Mouse (Mus musculus) left cerebral cortex, adult 8-10 months (tissue): Measurements from ENCODE around the gene Kcnh3. TPM values are rescaled to one million over a fixed set of nuclear protein-coding genes. Genes with fewer than 3 reads are reported as not detected.
"Not testable (repeated sequence)": the region's sequence is repeated elsewhere in the genome, so short reads cannot be mapped to it uniquely, and the experiment has no call there.

Experiments used
- DNase-seq, 2 experiments: peaks; one replicate each; pipeline ENCODE4 v3.0.0; 2022; ENCODE audit warnings: low spot score in 2 of 2
- total RNA-seq, 4 experiments: library from RNA; stranded (reverse); gene quantifications; 2 replicates each; pipeline ENCODE4 v1.2.4; 2022

Kcnh3 gene
- total RNA-seq, 4 experiments from 2014 or later = 141 to 172 (median 154) TPM

DNA sequence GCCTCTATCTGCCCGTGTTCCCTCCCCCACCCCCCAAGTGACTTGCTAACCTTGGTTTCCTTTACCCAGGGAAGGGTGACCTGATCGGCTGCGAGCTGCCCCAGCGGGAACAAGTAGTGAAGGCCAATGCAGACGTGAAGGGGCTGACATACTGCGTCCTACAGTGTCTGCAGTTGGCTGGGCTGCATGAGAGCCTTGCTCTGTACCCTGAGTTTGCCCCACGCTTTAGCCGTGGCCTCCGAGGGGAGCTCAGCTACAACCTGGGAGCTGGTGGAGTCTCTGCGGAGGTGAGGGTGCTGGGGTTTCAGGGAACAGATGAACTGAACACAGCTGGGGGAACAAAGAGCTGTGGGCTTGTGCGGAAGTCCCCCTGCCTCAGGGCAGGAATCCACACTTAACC, 13.3 kb downstream of the Kcnh3 start:
- no peak for DNase-seq

DNA sequence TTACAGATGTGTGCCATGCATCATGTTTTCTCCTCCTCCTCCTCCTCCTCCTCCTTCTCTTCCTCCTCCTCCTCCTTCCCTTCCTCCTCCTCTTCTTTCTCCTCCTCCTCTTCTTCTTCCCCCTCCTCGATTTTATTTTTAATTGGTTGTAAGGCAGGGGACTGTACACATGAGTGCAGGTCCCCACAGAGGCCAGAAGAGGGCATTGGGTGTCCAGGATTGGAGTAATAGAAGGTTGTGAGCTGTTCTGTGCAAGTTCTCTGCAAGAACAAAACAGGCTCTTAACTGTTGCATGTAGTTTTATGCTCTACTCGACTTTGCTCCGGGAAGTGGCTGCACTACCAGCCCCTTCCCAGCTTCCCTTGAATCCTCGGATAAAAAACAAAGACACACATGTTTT, 15.5 kb downstream of the Kcnh3 start:
- DNase-seq = no peak

DNA sequence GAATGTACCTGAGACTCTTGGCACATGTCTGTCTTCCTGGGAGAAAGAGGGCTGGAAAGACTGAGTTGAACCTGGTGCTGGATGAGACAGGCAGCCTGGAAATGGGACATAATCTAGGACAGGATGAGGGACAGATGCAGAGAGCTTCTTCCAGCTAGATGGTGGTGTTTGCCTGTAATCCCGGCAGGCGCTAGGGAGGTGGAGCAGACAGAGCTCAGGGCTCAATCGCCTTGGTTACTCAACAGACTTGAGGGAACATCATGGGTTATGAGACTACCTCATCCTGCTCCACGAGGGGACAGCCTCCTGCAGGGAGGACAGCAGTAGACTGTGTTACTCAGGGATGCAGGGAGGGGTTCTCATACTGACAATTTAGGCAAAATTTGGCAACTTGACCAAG, 16.6 kb downstream of the Kcnh3 start:
- no peak for DNase-seq

DNA sequence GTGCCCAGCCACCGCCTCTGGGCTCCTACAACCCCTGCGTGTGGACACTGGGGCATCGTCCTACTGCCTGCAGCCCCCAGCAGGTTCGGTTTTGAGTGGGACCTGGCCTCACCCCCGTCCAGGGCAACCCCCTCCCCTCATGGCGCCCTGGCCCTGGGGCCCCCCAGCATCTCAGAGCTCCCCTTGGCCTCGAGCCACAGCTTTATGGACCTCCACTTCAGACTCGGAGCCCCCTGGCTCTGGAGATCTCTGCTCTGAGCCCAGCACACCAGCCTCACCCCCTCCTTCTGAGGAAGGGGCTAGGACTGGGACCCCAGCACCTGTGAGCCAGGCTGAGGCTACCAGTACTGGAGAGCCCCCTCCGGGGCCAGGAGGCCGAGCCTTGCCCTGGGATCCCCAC, 17.4 kb downstream of the Kcnh3 start:
- DNase-seq = no peak

DNA sequence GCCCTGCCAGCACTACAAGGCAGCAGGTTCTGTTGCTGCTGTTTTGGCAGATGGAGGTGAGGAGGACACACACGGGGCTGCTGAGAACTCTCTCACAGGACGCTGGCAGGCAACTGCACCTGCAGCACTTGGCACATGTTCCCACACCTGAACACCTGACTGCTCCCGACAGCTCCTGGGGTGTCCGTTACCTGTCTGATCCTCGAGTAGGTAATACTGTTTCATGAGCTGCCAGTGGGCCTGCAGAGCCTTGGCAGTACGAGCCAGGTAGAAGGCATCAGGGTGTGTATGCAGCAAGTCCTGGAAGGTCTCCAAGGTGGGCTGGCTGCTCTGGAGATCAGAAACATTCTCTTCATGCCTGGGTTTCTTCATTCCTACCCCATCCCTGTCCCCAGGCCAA, 22.1 kb downstream of the Kcnh3 start:
- DNase-seq = not testable (repeated sequence)

DNA sequence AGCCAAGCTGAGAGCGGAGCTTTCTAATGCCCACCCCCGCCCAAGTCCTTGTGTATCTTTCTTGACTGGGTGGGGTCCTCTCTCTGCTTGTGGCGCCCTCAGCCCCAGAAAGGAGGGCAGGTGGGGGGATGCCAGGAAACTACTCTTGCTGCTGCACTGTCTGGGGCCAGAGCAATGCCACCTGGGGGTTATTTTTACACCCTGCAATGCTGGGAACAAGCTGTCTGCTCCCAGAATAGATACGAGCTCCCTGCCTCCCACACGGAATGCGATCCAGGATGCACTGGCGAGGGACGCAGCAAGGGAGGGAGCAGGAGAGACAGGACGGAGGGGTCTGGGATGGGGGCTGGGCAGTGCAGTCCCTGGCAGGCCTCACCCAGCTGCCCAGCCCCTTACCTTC, 24.3 kb downstream of the Kcnh3 start:
- DNase-seq = peak in 1 of 2 experiments; percentile 91

DNA sequence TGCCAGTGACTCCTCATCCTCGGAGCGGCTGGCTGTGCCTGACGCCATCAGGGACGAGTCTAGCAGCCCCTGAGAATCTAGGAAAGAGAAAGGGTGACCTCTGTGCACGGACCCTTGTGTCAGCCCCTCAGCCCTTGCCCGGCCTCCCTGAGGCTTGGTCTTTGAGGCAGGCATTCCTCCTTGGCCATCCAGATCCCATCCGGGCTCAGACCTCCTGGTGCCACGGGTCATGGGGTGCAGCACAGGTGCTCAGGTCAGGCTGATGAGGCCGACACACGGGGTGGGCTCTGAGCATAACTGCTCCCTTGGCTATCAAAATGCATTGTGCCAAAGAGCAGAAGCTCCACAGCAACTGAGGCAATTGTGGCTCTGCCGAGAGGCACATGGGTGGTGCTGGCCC, 25.3 kb downstream of the Kcnh3 start:
- no peak for DNase-seq

DNA sequence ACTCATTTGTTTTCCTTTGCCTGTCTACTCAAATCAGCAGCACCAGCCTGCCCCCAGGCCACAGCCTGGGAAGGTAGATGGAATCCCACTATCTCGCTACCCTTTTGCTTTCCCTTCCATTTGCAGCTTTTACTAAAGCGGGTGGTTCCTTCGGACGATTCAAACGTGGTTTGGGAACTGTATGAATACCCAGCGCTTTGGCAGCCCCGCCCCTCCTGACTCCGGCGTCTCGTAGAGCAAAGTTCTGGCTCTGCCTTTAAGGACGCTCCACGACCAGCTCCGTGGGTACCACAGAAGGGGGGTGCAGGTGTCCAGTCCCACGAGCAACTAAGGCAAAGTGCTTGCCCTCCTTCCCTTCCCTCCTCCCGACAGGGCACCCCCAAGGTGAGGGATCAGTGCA, 26.4 kb downstream of the Kcnh3 start:
- not testable (repeated sequence) for DNase-seq

DNA sequence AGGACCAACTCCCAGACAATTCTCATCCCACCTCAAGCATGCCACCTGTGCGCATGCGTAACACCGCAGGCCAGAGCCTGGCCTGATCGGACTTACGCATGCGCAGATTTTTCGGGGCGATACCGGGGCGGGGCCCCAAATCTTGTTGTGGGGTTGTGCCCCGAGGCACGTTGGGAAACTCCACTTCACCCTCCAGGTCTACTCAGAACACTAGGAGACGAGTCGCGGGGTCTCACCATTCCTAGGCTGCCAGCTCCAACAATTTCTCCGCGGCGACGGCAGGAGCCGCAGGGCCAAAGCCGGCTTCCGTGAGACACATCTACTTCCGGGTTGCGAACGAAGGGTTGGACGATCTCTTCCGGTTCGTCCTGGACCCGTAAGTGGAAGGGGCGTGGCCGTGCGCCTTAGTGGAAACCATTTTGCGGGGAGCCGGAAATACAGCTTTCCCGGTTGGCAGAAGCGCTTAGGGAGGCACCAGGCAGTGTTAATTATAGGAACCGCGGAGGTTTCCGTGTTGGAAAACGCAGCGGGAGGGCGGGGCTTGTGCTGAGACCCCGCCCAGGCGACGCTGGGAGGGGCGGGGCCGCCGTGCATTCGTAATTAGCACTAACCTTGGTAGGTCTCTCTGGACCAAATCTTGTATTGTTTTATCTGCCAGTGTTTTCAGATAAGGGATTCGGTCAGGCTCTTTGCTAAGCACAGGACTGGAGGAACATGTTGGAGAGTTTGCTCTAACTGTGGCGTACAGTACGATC, 27.1 kb downstream of the Kcnh3 start, which contains the start of gene Mcrs1:
Mcrs1 (minus strand) TSS at position 336 of the 755 bp plus-strand sequence.
- peak; percentile 95 to 98 for DNase-seq

DNA sequence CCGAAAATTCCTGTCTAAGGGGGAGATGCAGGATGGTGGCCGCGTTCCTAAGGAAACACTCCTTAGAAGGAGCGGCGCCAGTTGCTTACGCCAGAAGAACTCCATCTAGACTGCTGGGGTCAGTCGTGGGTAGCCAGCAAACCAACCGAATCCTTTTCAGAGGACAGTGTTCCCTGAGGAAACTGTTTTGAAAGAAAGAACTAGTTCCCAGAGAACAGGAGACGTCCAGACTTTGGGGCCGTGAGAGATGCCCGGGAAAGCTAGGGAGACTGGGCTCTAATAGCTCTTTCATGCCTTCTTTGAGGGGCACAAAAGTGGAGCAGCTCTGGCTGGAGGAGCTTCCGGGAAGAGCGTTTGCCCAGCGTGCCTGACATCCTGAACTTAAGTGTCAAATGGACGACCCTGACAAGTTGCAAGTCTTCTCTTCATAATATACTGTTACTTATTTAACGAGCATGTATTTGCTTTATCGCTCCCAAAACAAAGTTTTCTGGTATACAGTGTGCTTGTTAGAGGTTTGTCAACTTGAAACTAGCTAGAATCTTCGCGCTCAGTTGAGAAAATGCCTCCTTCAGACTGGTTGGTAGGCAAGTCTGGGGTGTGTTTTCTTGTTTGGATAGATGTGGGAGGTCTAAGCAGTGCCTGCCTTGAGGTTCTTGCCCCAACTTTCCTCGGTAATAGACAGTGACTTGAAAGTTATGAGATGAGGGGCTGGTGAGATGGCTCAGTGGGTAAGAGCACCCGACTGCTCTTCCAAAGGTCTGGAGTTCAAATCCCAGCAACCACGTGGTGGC, 27.9 kb downstream of the Kcnh3 start:
- DNase-seq = no peak

DNA sequence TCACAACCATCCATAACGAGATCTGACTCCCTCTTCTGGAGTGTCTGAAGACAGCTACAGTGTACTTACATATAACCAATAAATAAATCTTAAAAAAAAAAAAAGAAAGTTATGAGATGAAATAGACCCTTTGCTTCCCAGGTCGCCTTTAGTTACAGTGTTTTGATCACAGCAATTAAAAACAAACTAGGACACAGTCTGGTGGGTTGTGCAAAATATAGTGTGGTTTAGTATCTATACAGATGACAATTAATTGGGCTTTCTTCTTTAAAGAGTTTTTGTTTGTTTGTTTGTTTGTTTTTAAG, 28.5 kb downstream of the Kcnh3 start:
- DNase-seq = not testable (repeated sequence)

DNA sequence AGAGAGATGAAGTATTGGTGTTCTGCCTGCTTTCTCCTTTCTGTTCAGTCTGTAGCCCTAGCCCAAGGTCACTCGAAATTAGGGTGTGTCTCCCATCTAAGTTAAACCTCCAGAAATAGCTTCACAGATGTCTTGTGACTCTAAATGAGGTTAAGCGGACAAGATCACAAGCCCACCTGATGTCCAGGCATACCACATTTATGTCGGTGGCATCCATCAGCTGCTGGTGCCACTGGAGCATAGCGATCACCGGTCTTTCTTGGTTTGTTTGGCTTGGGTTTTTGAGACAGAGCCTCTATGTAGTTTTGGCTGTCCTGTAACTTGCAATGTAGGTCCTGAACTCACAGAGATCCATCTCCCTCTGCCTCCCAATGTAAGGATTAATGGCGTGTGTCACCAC, 29.1 kb downstream of the Kcnh3 start:
- no peak for DNase-seq

DNA sequence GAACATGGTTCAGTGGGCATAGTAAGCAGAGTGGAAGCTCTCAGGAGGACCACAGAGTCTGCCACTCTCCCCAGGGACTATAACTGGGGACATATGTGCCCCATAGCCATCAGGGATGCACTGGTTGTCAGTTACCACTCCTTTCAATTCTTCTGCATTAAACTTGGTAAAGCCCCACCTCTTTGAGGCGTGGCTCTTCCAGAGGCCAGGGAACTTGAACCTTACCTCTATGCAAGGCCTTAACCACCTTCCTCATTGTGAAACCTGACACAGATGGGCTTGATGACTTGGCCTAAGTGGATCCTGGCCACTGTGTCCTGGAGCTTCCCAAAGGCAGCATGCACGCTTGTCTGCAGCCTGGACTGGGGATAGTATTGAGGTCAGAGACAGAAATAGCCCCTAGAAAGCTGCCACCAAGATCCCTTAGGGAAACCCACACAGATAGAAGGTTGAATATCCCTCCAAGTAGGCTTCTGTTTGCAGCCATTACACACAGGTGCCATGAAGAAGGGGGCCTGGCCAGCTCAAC, 29.9 kb downstream of the Kcnh3 start:
- no peak for DNase-seq

DNA sequence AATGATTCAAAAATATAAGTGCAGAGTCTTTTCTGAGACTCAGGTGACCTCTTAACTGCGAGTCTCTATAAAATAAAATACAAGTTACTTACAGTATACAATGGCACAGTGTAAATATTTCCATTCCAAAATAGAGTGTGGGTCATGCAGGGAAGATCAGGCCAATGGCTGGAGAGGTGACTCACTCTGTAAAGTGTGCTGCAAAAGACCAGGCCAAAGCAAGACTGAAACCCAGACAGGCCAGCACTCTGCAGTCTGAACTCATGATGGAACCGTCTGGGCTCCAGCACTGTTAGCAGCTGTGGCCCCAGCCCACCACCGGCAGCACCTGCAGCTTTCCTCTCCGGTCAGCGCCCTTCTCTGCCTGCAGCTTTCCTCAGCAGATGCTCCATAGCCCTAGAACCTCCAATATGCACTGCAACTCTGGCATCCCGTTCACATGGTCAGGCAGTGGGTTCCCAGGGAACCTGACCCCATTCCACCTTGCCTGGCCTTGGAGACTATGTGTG, 30.6 kb downstream of the Kcnh3 start:
- DNase-seq = no peak

DNA sequence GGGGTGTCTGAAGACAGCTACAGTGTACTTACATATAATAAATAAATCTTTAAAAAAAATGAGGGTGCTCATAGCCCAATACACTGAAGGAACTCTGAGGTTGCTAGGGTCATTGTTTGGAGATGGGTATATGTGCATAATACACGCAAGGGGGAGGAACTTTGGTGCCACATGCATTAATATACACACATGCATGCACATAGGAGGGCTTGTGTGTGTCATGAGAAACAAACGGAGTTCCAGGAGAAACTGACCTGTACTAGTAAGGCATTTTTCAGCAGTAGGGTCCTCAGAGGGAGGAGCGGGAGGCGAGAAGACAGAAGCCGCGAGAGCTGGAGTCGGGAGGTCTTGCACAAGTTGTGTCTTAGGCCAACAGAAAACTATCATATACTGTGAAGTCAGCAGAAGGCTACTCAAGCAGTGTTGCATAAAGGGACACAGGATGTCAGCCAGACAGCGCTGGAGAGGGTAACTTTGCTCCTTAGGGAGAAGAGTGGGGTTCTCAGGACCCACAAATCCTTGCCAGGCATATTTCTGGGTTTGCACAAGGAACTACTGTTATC, 34.6 kb downstream of the Kcnh3 start:
- no peak for DNase-seq

DNA sequence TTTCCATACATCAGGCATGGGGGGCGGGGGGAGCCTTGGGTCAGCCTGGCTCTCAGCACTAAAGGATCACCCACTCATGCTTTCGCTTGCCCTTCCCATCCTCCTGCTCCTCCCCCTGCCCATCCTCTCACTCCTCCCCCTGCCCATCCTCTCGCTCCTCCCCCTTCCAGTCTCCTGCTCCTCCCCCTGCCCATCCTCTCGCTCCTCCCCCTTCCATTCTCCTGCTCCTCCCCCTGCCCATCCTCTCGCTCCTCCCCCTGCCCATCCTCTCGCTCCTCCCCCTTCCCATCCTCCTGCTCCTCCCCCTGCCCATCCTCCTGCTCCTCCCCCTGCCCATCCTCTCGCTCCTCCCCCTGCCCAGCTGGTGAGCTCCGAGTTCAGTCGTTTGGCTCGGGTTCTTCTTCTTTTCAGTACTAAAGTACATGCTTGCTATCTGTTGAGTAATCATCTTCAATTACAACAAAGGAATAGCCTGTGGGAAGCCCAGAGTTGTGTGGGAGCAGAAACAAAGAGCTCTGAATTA, 35.1 kb downstream of the Kcnh3 start:
- DNase-seq = peak in 1 of 2 experiments; percentile 63

DNA sequence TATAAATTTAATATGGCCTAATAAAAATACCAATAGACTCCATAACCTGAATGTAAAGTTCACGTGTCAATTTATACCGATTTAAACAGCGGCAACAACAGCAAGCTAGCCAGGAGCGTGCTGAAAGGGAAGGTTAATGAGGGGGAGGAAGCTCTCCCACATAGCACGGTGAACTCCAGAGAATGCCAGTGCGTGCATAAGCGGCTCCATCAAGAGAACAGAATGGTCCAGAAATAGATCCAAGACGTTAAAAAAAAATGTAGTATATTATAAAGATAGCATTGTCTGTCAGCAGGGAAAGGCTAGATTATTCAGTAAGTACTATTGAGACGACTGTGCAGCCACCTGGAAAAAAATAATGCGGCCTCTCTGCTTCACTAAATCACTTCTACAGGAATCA, 38.0 kb downstream of the Kcnh3 start:
- no peak for DNase-seq

DNA sequence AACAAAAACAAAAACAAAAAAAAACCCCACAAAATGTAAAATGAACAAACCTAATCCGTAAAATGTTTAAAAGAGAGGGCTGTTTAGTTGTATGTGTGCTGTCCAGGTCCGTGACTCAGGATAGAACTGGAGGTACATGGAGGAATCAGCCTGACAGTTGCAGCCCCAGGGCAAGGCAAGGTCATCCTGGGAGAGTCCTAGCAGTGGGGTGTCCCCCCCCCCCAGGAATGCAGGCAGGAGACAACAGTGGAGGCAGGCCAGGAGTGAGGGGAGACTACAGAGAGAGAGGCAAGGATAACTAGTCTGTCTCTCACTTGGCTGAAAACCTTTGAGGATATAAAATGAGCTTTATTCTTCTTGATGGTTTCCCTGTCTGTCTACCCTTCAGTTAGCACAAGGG, 39.7 kb downstream of the Kcnh3 start:
- no peak for DNase-seq

DNA sequence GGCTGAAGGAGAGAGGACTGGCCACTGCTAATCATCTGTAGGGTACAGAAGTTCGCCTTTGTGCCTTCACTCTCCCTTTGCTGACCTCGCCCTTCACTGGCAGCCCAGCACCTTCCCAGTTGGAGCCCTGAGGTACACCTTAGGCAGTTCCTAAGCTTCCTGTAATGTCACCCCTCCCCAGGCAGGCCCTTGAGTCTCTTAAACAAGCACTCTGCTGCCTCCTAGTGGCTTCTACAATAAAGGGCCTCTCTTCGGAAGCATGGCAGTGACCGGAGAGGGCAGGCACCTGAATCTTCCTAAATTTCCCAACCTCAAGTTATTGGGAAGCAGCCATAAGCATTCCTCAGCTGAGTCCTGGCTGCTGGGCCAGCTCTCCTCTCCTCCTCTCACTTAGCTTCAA, 41.0 kb downstream of the Kcnh3 start:
- no peak for DNase-seq

DNA sequence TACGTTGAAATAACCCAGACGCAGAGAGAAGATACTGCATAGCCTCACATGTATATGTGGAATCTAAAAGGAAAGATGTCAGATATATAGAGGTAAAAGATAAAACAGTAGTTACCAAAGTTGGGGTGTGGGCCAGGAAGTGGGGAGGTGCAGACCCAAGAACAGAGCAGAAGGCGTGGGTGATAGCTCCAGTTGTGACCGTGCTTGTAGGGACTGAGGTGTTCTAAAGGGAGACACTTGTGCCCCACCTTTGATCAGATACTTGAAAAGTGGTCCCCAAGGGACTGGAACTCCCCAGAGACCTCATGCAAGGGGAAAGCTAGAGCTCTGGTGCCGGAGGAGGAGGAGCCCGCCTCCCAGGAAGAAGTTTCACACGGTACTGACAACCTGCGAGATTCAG, 51.4 kb downstream of the Kcnh3 start:
- DNase-seq = no peak

DNA sequence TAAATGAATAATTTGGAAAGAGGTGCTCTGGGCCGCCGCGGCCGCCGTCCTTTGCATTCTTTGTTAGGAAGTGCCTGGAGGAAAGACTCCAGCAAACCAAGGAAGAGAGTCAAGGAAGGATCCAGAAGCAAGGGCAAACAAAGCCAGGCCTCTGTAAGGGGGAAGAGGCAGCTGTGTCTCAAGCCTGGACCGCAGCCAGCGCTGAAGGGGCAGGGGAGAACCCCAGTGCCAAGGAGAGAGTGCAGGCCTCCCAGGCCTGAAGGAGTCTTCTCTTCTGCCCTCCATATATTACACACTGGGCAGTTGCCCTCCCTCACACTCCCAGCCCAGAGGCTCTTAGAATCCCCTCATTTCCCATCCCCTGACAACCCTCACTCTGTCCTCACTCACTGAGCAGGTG, 53.6 kb downstream of the Kcnh3 start:
- no peak for DNase-seq

DNA sequence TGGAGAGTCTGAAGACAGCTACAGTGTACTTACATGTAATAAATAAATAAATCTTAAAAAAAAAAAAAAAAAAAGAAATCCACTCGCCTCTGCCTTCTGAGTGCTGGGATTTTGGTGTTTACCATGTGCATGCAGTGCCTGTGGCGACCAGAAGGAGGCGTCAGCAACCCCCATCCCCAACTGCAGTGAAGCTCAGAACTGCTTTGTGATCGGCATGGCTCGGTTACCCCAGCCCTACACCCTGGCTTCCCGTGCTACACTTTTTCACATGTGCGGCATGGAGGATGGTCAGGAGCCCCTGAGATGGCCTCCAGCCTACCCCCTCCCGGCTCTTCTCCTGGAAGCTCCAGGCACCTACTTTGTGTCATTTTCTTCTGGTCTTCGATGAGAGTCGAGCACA, 58.8 kb downstream of the Kcnh3 start:
- DNase-seq = no peak
